Mouse (Mus musculus) right cerebral cortex, postnatal 36 days (tissue): ENCODE data around the gene Hoxd9.

ENCODE experiments used
- DNase-seq, 2 experiments: peaks; one replicate each; pipeline ENCODE4 v3.0.0; 2022; ENCODE audit warnings: low spot score in 2 of 2, mixed read lengths in 1 of 2

Gene Hoxd9

GRCm38 (mm10) chr2:74749337-74750121, 52.0 kb downstream of the Hoxd9 start:
- DNase-seq = no peak
